9 mouse cellular contexts compared by ENCODE assay signal in genomic region chr14:58937791-58938600, GRCm38 (mm10).
DNase-seq lines count a peak whose midpoint lies in the region; ATAC-seq and TF ChIP-seq lines count a peak whose summit lies in the region.
"Had no signal": no experiment of that assay in that cellular context is flagged by ENCODE, and none has a peak within 500 bp of the region (broad histone marks: within the 10 kb centered on the region; RNA-seq: fewer than 3 reads in every experiment).

No protein-coding gene starts in this region.

- no peak overlapping the region for H3K27ac ChIP-seq in thymus, adult 2 months (ENCODE audit: control insufficient read depth, insufficient read depth, low read length)
- peak overlapping the region; percentile 7; the same call in 1 of the 2 replicates for H3K27ac ChIP-seq in hindbrain, postnatal 0 days
- H3K27ac ChIP-seq in neural tube, embryonic 12.5 days, result no peak overlapping the region
- H3K27ac ChIP-seq: midbrain, embryonic 12.5 days had no signal

- no peak overlapping the region for H3K9ac ChIP-seq in hindbrain, postnatal 0 days (replicated peaks; ENCODE audit: low read length)
- H3K9ac ChIP-seq in neural tube, embryonic 12.5 days, result no peak overlapping the region
- H3K9ac ChIP-seq: midbrain, embryonic 12.5 days had no signal

- no peaks in the 10 kb centered on the region for H3K9me3 ChIP-seq in hindbrain, postnatal 0 days (ENCODE audit: low read length)
- no peaks in the 10 kb centered on the region for H3K9me3 ChIP-seq in neural tube, embryonic 12.5 days
- H3K9me3 ChIP-seq: midbrain, embryonic 12.5 days had no signal

- peak; percentile 59 for ATAC-seq in hindbrain, postnatal 0 days
- ATAC-seq in neural tube, embryonic 12.5 days (ENCODE audit: low FRiP score, low read depth), result peak; percentile 41; the same call in 1 of the 2 replicates

- peak; percentile 24 for DNase-seq in adrenal gland, adult 2 months
- DNase-seq in adrenal gland, postnatal 4 days (ENCODE audit: low spot score in 2 of 2), result no peak
- peak; percentile 19 for DNase-seq in thymus, postnatal 0 days (ENCODE audit: low spot score)
- no peak for DNase-seq in thymus, adult 2 months
- peak; percentile 76 for DNase-seq in hindbrain, postnatal 0 days (ENCODE audit: low spot score)
- no peak for DNase-seq in gastrocnemius, adult 18-20 months (ENCODE audit: low spot score)
- no peak for DNase-seq in right cerebral cortex, adult 2 months (ENCODE audit: low spot score in 2 of 2)

- TF ChIP-seq POLR2A in thymus, adult 2 months (IDR thresholded peaks at IDR 0.05; ENCODE audit: control insufficient read depth, extremely low read depth, insufficient read depth, low read length, poor library complexity), result no peak

- no peaks in the 10 kb centered on the region for H3K4me1 ChIP-seq in thymus, adult 2 months (replicated peaks; ENCODE audit: control insufficient read depth, insufficient read depth, low read length)
- H3K4me1 ChIP-seq in hindbrain, postnatal 0 days (ENCODE audit: insufficient read depth, low read length), result no peaks in the 10 kb centered on the region
- peaks cover 4% of the 10 kb centered on the region; the same call in 1 of the 2 replicates for H3K4me1 ChIP-seq in neural tube, embryonic 12.5 days

- no peak for TF ChIP-seq CTCF in thymus, adult 2 months (IDR thresholded peaks at IDR 0.05; ENCODE audit: borderline replicate concordance, control insufficient read depth, extremely low read depth, insufficient read depth, low read length, poor library complexity)
- peak; percentile 67 for TF ChIP-seq CTCF in hindbrain, postnatal 0 days (IDR thresholded peaks at IDR 0.05; ENCODE audit: low read depth)

- no peaks in the 10 kb centered on the region for H3K36me3 ChIP-seq in thymus, adult 2 months (ENCODE audit: control insufficient read depth, insufficient read depth, low read length)
- no peaks in the 10 kb centered on the region for H3K36me3 ChIP-seq in hindbrain, postnatal 0 days (ENCODE audit: insufficient read depth, low read length)
- no peaks in the 10 kb centered on the region for H3K36me3 ChIP-seq in neural tube, embryonic 12.5 days
- H3K36me3 ChIP-seq: midbrain, embryonic 12.5 days had no signal

- no peaks in the 10 kb centered on the region for H3K27me3 ChIP-seq in thymus, adult 2 months (ENCODE audit: control insufficient read depth, insufficient read depth, low read length)
- H3K27me3 ChIP-seq in hindbrain, postnatal 0 days (ENCODE audit: insufficient read depth, low read length), result no peaks in the 10 kb centered on the region
- H3K27me3 ChIP-seq in neural tube, embryonic 12.5 days (replicated peaks), result no peaks in the 10 kb centered on the region
- H3K27me3 ChIP-seq: midbrain, embryonic 12.5 days had no signal

- H3K4me3 ChIP-seq in thymus, adult 2 months (ENCODE audit: control insufficient read depth, insufficient read depth, low read length), result no peak overlapping the region
- peak overlapping the region; percentile 3; the same call in 1 of the 2 replicates for H3K4me3 ChIP-seq in hindbrain, postnatal 0 days (ENCODE audit: low read length)
- no peak overlapping the region for H3K4me3 ChIP-seq in neural tube, embryonic 12.5 days
- H3K4me3 ChIP-seq: midbrain, embryonic 12.5 days had no signal

- WGBS in thymus, adult 2 months, result 93% methylated on average over 12 of the region's 12 CpGs
- 28% methylated on average over 12 of the region's 12 CpGs for WGBS in hindbrain, postnatal 0 days
- WGBS in neural tube, embryonic 12.5 days, result 45% methylated on average over 12 of the region's 12 CpGs

- H3K4me2 ChIP-seq in hindbrain, postnatal 0 days (ENCODE audit: low read depth, low read length), result peak overlapping the region; percentile 41
- H3K4me2 ChIP-seq in neural tube, embryonic 12.5 days (replicated peaks), result no peak overlapping the region
- H3K4me2 ChIP-seq: midbrain, embryonic 12.5 days had no signal

Comparison
In these comparisons a context has a peak if more than half of its experiments do, and no peak if none do; other contexts are left out.
1. DNase-seq: peak in adrenal gland, adult 2 months (single experiment), thymus, postnatal 0 days (single experiment) and hindbrain, postnatal 0 days (single experiment); none in adrenal gland, postnatal 4 days (0 of 2), thymus, adult 2 months (single experiment), gastrocnemius, adult 18-20 months (single experiment) and right cerebral cortex, adult 2 months (0 of 2).